Mouse (Mus musculus) WW6 (cell line): ENCODE measurements around the gene Rybp.

Experiments
- DNase-seq: peaks from one replicate; pipeline ENCODE4 v3.0.0-alpha.2; 2013; ENCODE audit warnings: low read depth, low spot score

Gene Rybp

GRCm38 (mm10) chr6:100287334-100288015 is at the start of gene Rybp:
TSS of gene Rybp (minus strand) at chr6:100287485.
- peak; percentile 60 for DNase-seq

- no peak for DNase-seq
These were observed 49.4 kb upstream of the Rybp start for GRCm38 (mm10) chr6:100336591-100337148.

GRCm38 (mm10) chr6:100335506-100336144 is 48.3 kb upstream of the Rybp start:
- DNase-seq, result peak; percentile 78

GRCm38 (mm10) chr6:100333745-100334144 is 46.5 kb upstream of the Rybp start:
- peak; percentile 70 for DNase-seq

- DNase-seq, result no peak
These were observed 45.2 kb upstream of the Rybp start for GRCm38 (mm10) chr6:100332479-100332878.

GRCm38 (mm10) chr6:100331582-100331981 is 44.3 kb upstream of the Rybp start:
- DNase-seq, result no peak

- no peak for DNase-seq
These were observed 43.8 kb upstream of the Rybp start for GRCm38 (mm10) chr6:100331055-100331454.

- no peak for DNase-seq
These were observed 42.3 kb upstream of the Rybp start for GRCm38 (mm10) chr6:100329542-100329941.

- DNase-seq, result no peak
These were observed 39.8 kb upstream of the Rybp start for GRCm38 (mm10) chr6:100327050-100327449.

GRCm38 (mm10) chr6:100323756-100324430 is 36.6 kb upstream of the Rybp start:
- no peak for DNase-seq

GRCm38 (mm10) chr6:100322561-100322960 is 35.3 kb upstream of the Rybp start:
- no peak for DNase-seq

- DNase-seq, result no peak
These were observed 34.9 kb upstream of the Rybp start for GRCm38 (mm10) chr6:100322145-100322544.

- DNase-seq, result no peak
These were observed 26.9 kb upstream of the Rybp start for GRCm38 (mm10) chr6:100314201-100314600.

- no peak for DNase-seq
These were observed 23.9 kb upstream of the Rybp start for GRCm38 (mm10) chr6:100311167-100311566.

GRCm38 (mm10) chr6:100304831-100305230 is 17.5 kb upstream of the Rybp start:
- DNase-seq, result no peak

- DNase-seq, result no peak
These were observed 14.3 kb upstream of the Rybp start for GRCm38 (mm10) chr6:100301410-100302108.

GRCm38 (mm10) chr6:100300831-100301230 is 13.5 kb upstream of the Rybp start:
- DNase-seq, result no peak

- DNase-seq, result no peak
These were observed 11.7 kb upstream of the Rybp start for GRCm38 (mm10) chr6:100298945-100299344.

GRCm38 (mm10) chr6:100297536-100297935 is 10.3 kb upstream of the Rybp start:
- no peak for DNase-seq

GRCm38 (mm10) chr6:100292411-100292810 is 5.1 kb upstream of the Rybp start:
- no peak for DNase-seq

- no peak for DNase-seq
These were observed 1.8 kb upstream of the Rybp start for GRCm38 (mm10) chr6:100289058-100289457.

GRCm38 (mm10) chr6:100288730-100289035 is 1.4 kb upstream of the Rybp start:
- no peak for DNase-seq
